In the genomic region with DNA sequence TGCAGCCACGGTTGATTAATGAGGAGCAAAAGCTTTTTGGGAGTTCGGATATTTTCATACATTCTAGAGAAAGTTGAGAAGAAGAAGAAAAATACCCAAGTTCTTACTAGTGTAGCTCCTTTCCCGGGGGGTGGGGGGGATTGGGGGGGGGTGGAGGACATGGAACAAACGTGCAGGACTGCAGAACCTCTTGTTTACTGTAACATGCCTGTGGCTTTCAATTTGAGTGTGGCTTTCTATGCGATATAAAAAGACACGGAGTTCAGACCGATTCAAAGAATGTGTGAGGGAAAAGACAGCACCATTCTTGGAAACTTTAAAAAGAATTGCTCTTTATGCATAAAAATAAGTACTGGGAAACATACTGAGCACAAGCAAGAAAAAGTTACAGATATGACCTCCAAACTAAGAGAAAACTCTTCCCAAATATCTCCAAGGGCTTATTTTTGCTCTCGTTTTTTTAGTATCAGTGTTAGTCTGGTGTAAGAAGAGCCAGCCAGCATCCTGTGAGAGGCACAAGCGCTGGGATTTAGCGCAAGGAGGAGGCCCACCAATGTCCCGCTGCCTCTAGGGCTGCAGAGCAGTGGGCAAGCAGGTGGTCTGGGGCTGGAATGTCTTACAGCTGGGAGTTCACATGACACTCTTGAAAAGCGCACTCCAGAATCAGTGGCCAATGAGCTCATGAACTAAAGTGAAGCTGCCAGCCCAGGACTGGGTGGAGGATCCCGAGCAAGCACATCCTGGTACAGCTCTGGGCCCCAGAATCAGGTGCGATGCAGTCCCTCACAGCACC, we compare ENCODE assay signal across 15 mouse cellular contexts.
DNase-seq lines count a peak whose midpoint lies in the region; ATAC-seq and TF ChIP-seq lines count a peak whose summit lies in the region.
"Had no signal": no experiment of that assay in that cellular context is flagged by ENCODE, and none has a peak within 500 bp of the region (broad histone marks: within the 10 kb centered on the region; RNA-seq: fewer than 3 reads in every experiment).

No protein-coding gene starts in this region.

- ATAC-seq in hindbrain, embryonic 13.5 days (ENCODE audit: low FRiP score) = no peak
- 0 out of 2 replicates have a peak, but pooled peaks have one; percentile 43 for ATAC-seq in midbrain, embryonic 13.5 days
- ATAC-seq in midbrain, embryonic 11.5 days (ENCODE audit: low FRiP score) = no peak
- ATAC-seq: midbrain, embryonic 16.5 days had no signal

- H3K9me3 ChIP-seq in hindbrain, embryonic 10.5 days = no peaks in the 10 kb centered on the region
- H3K9me3 ChIP-seq in hindbrain, embryonic 13.5 days = no peaks in the 10 kb centered on the region
- no peaks in the 10 kb centered on the region for H3K9me3 ChIP-seq in midbrain, embryonic 13.5 days
- H3K9me3 ChIP-seq in midbrain, embryonic 11.5 days (ENCODE audit: control insufficient read depth, low read length) = no peaks in the 10 kb centered on the region
- H3K9me3 ChIP-seq: neural tube, embryonic 15.5 days had no signal

- no peak overlapping the region for H3K4me3 ChIP-seq in hindbrain, embryonic 10.5 days
- H3K4me3 ChIP-seq in hindbrain, embryonic 13.5 days = no peak overlapping the region
- no peak overlapping the region for H3K4me3 ChIP-seq in midbrain, embryonic 13.5 days (replicated peaks)
- no peak overlapping the region for H3K4me3 ChIP-seq in midbrain, embryonic 11.5 days (ENCODE audit: low read depth, low read length)
- H3K4me3 ChIP-seq in embryonic fibroblast, embryonic 13.5 days (ENCODE audit: insufficient read depth, low read length) = no peak overlapping the region
- H3K4me3 ChIP-seq: neural tube, embryonic 15.5 days had no signal

- DNase-seq in hindbrain, embryonic 10.5 days (ENCODE audit: low spot score) = no peak
- DNase-seq in midbrain, embryonic 11.5 days (ENCODE audit: low spot score, missing footprints) = no peak
- DNase-seq in right cerebral cortex, postnatal 14 days = no peak
- no peak for DNase-seq in retina, postnatal 1 day
- DNase-seq: adrenal gland, postnatal 25 days; cerebellum, adult 11-12 months; gastrocnemius, postnatal 10 days; kidney, adult 18-20 months; thymus, adult 2 months had no signal

- no peaks in the 10 kb centered on the region for H3K36me3 ChIP-seq in hindbrain, embryonic 10.5 days
- H3K36me3 ChIP-seq in hindbrain, embryonic 13.5 days = no peaks in the 10 kb centered on the region
- H3K36me3 ChIP-seq in midbrain, embryonic 13.5 days = no peaks in the 10 kb centered on the region
- no peaks in the 10 kb centered on the region for H3K36me3 ChIP-seq in midbrain, embryonic 11.5 days (ENCODE audit: control insufficient read depth, insufficient read depth, low read length)
- H3K36me3 ChIP-seq: neural tube, embryonic 15.5 days had no signal

- 70% methylated on average over 14 of the region's 14 CpGs for WGBS in hindbrain, embryonic 10.5 days
- 71% methylated on average over 14 of the region's 14 CpGs for WGBS in hindbrain, embryonic 13.5 days
- WGBS in midbrain, embryonic 13.5 days = 76% methylated on average over 14 of the region's 14 CpGs
- 75% methylated on average over 14 of the region's 14 CpGs for WGBS in midbrain, embryonic 11.5 days

- no peak for TF ChIP-seq CTCF in embryonic fibroblast, embryonic 13.5 days (IDR thresholded peaks at IDR 0.05; ENCODE audit: borderline replicate concordance, insufficient read depth, low read length)

- no peak overlapping the region for H3K9ac ChIP-seq in hindbrain, embryonic 13.5 days
- no peak overlapping the region for H3K9ac ChIP-seq in midbrain, embryonic 13.5 days (replicated peaks)
- H3K9ac ChIP-seq in midbrain, embryonic 11.5 days (ENCODE audit: low read length) = no peak overlapping the region
- H3K9ac ChIP-seq: liver, embryonic 14.5 days; neural tube, embryonic 15.5 days had no signal

- TF ChIP-seq POLR2A in embryonic fibroblast, embryonic 13.5 days (IDR thresholded peaks at IDR 0.05; ENCODE audit: low read depth, low read length) = no peak

- 0 out of 2 replicates have a peak overlapping the region, but pooled peaks have one; percentile 29 for H3K27ac ChIP-seq in hindbrain, embryonic 10.5 days
- H3K27ac ChIP-seq in hindbrain, embryonic 13.5 days = no peak overlapping the region
- H3K27ac ChIP-seq in midbrain, embryonic 13.5 days = no peak overlapping the region
- no peak overlapping the region for H3K27ac ChIP-seq in midbrain, embryonic 11.5 days (ENCODE audit: low read depth, low read length)
- peak overlapping the region; percentile 74 for H3K27ac ChIP-seq in embryonic fibroblast, embryonic 13.5 days (ENCODE audit: insufficient read depth, low read length)
- H3K27ac ChIP-seq: liver, embryonic 14.5 days; neural tube, embryonic 15.5 days had no signal

- peaks cover 23% of the 10 kb centered on the region for H3K4me1 ChIP-seq in hindbrain, embryonic 10.5 days (replicated peaks)
- H3K4me1 ChIP-seq in hindbrain, embryonic 13.5 days (replicated peaks) = peaks cover 19% of the 10 kb centered on the region
- peaks cover 7% of the 10 kb centered on the region; the same call in 1 of the 2 replicates for H3K4me1 ChIP-seq in midbrain, embryonic 13.5 days (replicated peaks)
- no peaks in the 10 kb centered on the region for H3K4me1 ChIP-seq in midbrain, embryonic 11.5 days (ENCODE audit: control insufficient read depth, insufficient read depth, low read length)
- H3K4me1 ChIP-seq in embryonic fibroblast, embryonic 13.5 days (ENCODE audit: control insufficient read depth, insufficient read depth, low read length) = peaks cover 11% of the 10 kb centered on the region

- no peak overlapping the region for H3K4me2 ChIP-seq in hindbrain, embryonic 13.5 days
- H3K4me2 ChIP-seq in midbrain, embryonic 13.5 days (replicated peaks) = no peak overlapping the region
- H3K4me2 ChIP-seq in midbrain, embryonic 11.5 days = no peak overlapping the region
- H3K4me2 ChIP-seq: neural tube, embryonic 15.5 days had no signal

- H3K27me3 ChIP-seq in hindbrain, embryonic 10.5 days (ENCODE audit: insufficient read depth, poor library complexity, severe bottlenecking) = peaks cover 8% of the 10 kb centered on the region; the same call in 1 of the 2 replicates
- peaks cover 6% of the 10 kb centered on the region; the same call in 1 of the 2 replicates for H3K27me3 ChIP-seq in hindbrain, embryonic 13.5 days
- no peaks in the 10 kb centered on the region for H3K27me3 ChIP-seq in midbrain, embryonic 13.5 days
- H3K27me3 ChIP-seq in midbrain, embryonic 11.5 days (ENCODE audit: control insufficient read depth, insufficient read depth, low read length) = no peaks in the 10 kb centered on the region
- H3K27me3 ChIP-seq: neural tube, embryonic 15.5 days had no signal

Comparison
In these comparisons a context has a peak if more than half of its experiments do, and no peak if none do; other contexts are left out.
1. H3K27ac ChIP-seq: peak in hindbrain, embryonic 10.5 days (single experiment) and embryonic fibroblast, embryonic 13.5 days (single experiment); none in hindbrain, embryonic 13.5 days (single experiment), midbrain, embryonic 13.5 days (single experiment) and midbrain, embryonic 11.5 days (single experiment).